Mouse (Mus musculus): ENCODE measurements around the gene Rel.
"Not testable (repeated sequence)": the region's sequence is repeated elsewhere in the genome, so short reads cannot be mapped to it uniquely, and the experiment has no call there.

Gene Rel

DNA sequence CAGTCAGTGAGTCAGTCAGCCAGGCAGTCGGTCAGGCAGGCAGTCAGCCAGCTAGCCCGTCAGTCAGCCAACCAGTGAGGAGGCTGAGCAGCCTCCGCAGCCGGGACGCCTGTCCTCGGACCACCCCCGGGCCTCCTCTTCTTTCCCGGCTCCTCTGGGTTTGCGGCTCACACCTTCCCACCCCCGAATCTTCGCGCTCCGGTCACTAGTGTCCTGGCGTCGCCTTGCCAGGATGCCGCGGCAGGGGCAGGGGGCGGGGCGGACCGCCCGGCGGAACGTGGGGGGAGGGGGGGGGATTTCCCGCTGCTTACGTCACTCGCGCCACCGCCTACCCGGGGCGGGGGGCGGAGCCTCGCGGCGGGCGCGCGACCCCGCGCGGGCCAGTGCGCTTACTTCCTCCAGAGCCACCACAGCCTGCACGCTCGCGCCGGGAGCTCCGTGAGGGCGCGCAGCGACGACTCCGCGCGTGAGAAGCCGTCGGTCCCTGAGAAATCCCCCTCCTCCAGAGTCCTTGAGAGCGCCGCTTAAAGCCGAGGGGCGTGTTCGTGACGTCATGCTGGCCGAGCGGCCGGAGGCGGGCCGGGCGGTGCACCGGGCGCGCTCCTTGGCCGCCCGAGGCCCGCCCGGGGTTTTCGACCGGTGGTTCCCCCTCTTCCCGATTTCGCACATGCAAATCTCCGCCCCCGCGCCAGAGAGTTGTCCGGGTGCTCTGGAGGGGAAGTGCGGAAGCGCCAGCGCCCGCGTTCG, at the start of gene Rel:
TSS of gene Rel (minus strand) at position 211 of the 747 bp plus-strand sequence.
- peak; percentile 93 for DNase-seq (ENCODE audit: low read depth, low spot score)

DNA sequence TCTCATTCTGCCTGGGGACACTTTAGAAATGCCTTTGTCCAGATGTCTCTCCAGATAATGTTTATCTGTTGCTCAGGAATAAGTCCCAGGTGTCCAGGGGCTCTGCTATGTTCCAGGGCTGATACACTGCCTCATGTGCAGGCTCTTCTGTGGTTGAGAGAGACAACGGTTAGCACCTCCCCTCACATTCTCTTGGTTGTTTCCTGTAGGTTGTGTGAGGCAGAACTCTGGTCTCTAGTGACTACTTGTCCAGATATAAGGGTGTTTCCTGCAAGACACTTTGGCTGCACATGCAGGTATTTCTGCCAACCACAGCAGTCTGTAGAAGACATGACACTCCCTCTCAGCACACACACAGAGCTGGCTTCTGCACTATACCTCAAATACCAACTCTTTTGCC, 48.0 kb upstream of the Rel start:
- no peak for DNase-seq (ENCODE audit: low read depth, low spot score)

DNA sequence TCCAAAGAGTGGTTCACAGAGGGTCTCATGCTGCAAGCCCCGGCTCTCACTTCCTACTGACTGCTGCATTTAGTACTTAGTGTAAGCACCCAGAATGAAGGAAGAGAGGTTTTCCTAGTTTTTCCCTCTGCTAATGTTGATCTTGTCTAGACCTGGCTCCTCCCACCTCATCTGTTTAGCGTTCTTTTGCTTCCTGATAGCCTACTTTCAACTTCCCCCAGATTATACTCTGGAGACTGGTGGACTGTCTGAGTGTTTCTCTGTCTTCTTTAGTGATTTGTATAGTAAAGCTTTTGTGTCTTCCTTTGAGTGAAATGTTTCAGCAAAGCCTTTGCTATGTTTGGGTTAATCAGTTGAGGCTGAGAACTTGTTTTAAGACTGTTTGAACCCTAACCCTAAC, 40.0 kb upstream of the Rel start:
- no peak for DNase-seq (ENCODE audit: low read depth, low spot score)

DNA sequence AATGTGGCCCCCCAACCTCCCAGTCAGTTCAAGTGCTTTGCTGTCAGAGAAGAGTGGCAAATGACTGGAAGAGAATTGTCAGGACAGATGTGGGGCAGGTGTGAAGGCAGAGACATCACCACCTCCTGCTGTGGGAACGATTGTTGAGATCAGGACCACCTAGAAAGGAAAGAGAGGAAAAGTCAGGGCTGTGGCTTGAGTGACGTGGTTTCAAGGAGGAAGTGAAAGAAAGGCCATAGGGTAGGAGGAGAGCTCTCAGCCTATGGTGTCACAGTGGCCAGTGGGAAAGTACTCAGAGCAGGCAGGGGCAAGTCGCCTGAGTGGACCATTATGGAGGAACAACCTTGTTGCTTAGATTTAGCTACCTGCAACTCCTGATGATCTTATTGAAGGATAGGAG, 34.9 kb upstream of the Rel start:
- DNase-seq (ENCODE audit: low read depth, low spot score), result no peak

DNA sequence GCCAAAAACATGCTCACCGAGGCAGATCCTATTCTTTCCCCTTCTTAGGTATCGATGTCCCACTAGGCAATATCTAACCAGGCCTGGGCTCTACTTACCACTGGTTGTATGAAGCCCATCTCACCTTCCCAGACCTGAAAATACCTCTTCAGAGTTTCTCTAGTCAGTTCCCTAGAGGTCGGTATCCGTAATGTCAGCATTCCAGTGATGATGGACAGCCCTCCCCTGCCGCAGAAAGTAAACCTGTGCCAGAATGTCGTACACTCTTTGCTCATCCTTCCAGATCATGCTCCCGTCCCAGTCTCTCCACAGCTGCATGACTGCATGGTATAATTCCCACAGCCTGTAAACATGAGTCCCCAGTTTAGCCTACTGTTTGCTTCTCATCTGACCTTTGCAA, 32.4 kb upstream of the Rel start:
- DNase-seq (ENCODE audit: low read depth, low spot score), result no peak

DNA sequence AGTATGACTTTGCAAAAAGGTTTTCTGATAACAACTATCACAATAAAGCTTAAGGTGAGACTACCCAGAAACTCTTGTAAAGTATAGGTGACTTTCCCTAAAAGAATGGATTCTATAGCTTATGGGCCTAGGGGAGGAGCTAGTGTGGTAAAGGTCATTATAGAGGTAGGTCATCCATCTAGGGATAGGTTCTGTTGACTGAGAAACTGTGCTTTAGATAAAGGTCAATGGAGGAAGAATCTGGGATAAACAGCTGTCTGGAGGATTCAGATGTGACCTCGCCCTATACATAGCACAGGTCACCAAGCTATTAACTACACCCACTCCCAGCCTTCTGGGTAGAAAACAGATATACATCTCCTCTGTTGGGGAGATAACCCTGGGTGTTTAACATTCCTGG, 31.5 kb upstream of the Rel start:
- no peak for DNase-seq (ENCODE audit: low read depth, low spot score)

DNA sequence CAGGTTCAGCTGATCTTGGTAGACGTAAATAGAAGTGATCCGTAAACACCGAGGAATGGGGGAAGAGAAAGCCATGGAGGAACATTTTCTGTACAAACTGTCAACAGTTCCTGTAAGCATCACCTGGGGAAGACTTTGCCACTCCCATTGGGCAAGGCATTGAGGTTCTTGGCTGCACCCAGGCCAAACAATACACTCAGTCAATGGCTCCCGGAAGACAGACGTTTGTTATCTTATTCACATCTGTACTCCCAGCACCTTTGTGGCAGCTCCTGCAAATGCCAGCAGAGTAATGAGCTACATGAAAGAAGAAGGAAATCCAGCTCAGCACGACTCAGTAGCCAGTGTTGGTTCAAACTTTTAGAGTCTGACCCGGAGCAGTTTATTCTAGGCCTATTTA, 31.1 kb upstream of the Rel start:
- no peak for DNase-seq (ENCODE audit: low read depth, low spot score)

DNA sequence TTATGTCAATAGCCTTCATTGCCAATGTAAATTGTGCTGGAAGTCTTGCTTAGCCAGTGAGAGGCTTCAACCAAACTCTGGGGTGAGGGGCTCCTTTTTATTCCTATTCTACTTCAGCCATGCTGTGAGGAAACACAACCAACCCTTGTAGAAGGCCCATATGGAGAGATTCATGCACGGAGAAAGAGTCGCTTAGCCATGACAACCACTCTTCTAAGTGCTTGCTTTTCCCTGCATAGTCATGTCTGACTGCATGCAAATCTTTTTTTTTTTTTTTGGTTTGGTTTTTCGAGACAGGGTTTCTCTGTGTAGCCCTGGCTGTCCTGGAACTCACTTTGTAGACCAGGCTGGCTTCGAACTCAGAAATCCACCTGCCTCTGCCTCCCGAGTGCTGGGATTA, 12.9 kb upstream of the Rel start:
- not testable (repeated sequence) for DNase-seq (ENCODE audit: low read depth, low spot score)

DNA sequence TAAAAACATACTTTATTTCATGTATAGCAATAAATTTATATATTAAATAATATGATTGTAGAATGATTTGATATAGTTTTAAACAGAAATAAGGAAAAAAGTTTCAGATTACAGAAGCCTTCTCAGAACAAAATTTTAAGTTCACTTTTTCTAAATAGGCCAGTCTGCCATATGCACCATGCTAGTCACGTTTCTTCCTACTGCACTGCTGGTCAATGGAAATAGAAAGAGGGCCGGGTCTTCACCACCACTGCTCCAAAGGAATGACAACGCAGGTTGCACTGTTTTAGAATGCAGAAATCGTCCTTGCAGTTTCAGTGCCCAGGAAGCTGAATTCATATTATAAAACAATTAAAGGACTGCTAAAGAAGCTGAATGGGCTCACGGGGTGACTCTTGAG, 12.3 kb upstream of the Rel start:
- no peak for DNase-seq (ENCODE audit: low read depth, low spot score)

DNA sequence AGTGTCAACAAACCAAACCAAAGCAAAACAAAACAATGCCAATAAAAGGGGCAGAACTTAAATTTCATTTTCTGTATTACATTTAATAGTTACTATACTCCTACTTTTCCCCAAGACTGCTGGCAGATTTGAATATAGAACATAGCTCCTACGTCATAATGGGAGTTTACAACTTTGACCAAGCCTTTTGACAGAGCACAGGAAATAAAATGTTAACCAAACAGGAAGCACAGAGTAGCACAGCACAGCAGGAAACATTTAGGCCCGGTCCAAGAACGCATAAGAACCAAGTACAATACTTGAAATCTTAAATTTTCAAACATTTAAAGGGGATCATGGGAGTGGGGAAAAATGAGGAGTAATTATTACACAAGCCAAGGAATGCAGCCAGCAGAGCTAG, 11.3 kb upstream of the Rel start:
- DNase-seq (ENCODE audit: low read depth, low spot score), result no peak

DNA sequence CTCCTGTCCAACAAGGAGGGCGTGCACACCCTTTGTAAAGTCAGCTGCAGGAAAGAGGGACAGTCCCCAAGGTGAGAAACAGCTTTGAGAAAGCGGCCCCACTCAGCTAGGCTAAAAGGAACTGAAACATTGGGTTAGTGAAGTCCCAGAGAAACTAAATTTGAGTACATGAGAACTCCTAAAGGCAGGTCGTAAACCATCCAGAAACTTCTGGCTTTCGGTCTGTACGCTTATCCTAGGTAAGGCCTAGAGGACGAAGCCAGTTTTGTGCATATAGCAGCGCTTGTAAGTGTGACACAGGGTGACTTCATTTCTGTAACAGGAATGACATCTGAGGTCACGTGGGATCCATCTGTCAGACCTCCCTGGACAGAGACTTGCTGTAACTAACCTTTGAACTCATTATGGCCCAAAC, 8.0 kb upstream of the Rel start:
- no peak for DNase-seq (ENCODE audit: low read depth, low spot score)

DNA sequence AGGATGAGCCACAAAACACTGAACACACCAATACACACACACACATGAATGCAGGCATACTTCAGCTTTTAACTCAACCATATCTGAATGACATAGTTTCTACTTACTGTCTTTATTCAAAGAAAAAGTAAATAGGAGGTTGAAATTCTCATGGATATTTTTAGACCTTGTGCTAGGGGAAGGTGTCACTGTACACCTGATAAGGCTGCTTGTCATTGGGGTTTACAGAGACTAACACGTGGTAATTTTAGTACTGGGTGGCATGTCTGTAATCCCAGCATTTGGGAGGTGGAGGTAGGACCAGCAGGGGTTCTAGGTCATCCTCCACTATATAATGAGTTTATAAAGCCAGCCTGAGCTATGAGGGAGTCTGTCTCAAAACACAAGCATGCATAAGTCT, 1.7 kb upstream of the Rel start:
- no peak for DNase-seq (ENCODE audit: low read depth, low spot score)

DNA sequence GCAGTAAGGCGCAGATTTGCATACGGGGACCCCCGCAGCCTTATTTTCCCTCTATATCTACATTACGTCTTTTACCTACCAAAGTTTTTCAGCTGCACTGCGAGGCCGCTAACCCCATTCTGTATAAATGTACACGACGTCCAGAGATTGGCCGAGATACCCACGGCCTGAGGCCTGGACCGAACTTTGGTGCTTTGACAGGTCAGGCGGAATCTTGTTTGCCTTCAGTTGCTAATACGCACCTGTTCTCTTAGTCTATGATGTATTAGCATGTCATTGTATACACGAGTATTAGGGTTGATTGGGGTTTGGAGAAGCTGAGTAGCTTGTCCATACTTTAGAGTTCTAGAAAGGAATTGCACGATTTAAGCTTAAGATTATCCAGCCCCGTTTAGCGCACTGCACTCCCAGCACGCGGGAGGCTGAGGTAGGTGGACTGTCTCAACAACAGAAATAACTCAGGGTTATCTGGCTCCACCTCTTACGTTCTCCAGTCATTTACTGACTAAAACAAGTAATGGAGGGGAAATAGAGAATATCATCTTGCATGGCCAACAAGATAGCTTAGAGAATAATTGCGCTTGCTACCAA, 832 bp upstream of the Rel start:
- DNase-seq (ENCODE audit: low read depth, low spot score), result no peak

DNA sequence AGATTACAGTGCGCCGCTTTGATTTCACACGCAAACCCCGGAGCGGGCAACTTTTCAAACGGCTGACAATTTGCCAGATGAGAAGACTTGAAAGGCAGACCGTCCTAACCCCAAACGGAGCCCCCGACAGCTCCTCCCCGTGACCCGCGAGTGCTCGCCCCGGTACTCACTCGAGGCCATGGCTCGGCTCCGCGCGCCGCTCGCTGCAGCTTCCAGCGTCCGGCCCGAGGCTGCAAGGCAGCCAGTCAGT, 335 bp downstream of the Rel start:
- DNase-seq (ENCODE audit: low read depth, low spot score), result no peak

DNA sequence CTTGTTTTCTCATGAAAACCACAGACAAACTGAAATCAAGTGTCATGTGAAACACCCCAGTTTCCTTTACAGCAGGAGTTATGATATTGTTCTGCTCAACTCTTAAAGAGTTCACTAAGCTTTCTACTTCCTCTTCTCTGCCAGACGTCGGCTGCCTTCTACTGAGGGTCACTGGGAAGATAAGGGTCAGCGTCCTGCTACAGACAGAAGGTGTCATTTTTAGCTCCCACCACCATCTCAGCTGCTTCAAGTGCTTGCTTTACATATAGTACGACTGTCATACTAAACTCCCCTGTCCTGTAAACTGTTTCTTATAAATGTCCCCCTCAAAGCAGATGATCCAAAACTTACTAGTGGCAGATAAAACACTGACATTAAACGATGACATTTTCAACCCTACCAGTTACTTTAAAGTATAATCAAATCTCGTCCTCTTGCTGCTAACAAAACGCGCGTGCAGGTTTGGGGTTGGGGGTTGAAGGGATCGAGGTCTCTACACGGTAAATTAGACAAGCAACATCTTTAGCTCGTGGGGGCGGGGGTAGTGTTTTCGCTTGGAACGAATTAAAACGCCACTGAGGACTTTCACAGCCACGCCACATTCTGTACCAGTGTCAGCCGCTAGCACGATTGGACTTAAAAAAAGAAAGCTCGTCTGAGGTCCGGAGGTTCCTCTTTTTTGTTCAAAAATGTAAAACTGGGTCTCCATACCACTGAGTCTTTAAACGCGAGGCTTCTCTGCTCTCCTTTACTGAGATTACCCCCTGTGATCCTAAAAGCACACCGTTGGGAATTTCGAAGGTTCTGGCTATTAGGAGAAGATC, 872 bp downstream of the Rel start:
- peak; percentile 26 for DNase-seq (ENCODE audit: low read depth, low spot score)

DNA sequence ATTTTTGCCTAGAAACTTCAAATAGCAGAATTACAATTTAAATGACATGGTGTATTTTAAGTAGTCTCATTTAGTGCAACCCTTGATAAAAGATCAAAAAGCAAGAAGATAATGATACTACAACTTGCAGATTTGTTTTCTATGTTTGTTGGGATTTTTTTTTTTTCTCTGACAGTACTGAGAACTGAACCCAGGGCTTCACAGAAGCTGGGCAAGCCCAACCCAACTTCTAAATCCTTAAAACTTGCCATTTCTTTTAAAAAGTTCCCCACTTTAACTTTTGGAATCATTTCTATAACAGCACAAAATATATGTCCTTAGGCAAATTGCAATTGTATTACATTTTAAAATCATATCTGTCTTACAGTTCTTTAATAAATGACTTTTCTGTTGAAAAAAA, 1.7 kb downstream of the Rel start:
- no peak for DNase-seq (ENCODE audit: low read depth, low spot score)

DNA sequence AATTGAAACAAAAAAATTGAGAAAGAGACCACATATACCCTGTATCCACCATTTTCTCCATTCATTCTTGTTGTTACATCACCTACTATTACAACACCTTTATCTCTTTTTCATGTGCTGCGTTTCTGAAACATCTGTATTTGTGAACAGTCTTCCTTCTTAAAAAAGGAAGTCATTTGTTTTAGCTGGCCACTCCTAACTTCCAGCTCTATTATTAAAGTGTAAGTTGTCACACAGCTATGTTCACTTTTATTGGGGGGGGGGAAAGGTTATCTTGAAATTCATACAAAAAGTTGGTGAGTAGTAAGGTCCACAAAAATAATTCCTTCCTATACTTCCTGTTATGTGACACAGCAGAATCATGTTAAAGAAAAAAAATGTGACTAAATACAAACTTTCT, 2.8 kb downstream of the Rel start:
- DNase-seq (ENCODE audit: low read depth, low spot score), result no peak

DNA sequence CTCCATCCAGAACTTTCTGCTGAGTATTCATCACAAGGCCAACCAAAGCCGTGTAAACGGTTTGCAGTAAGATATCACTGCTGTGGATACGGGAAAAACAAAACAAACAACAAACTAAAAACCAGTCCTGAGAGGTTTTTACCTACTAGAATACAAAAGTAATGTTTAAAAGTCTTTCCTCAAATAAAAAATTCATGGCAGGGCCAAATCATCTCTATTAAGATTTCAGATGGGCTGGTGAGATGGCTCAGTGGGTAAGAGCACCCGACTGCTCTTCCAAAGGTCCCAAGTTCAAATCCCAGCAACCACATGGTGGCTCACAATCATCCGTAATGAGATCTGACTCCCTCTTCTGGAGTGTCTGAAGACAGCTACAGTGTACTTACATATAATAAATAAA, 3.4 kb downstream of the Rel start:
- not testable (repeated sequence) for DNase-seq (ENCODE audit: low read depth, low spot score)

DNA sequence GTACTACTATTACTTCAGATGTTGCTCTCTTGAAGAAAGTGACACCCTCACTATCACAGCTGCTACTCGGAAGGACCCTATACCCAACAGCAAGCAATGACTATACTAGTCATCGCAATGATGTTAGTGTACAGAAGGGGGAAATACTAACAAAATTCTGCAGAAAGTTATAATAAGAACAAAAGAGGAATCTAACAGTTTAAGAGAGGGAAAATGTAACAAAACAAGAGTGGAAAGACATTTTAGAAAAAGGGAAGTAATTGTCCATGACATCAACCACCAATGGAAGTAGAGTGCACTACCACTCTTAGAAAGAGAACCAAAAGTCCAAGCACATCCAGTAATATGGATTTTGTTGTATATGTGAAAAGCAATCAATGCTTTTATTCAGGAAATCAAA, 8.1 kb downstream of the Rel start:
- no peak for DNase-seq (ENCODE audit: low read depth, low spot score)

DNA sequence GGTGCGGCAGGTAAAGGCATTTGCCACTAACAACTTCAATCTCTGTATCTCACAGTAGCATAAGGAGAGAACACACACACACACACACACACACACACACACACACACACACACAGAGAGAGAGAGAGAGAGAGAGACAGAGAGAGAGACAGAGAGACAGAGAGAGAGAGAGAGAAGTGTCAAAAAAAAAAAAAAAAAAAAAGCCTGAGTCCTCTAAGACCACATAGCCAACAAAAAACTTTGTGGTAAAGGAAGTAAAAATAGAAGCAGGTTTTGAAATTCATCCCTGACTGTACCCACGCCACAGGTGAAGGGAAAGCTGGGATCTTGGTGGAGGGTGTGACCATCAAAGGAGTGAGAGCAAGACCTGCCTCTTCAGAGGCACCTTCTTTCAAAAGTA, 12.6 kb downstream of the Rel start:
- no peak for DNase-seq (ENCODE audit: low read depth, low spot score)

DNA sequence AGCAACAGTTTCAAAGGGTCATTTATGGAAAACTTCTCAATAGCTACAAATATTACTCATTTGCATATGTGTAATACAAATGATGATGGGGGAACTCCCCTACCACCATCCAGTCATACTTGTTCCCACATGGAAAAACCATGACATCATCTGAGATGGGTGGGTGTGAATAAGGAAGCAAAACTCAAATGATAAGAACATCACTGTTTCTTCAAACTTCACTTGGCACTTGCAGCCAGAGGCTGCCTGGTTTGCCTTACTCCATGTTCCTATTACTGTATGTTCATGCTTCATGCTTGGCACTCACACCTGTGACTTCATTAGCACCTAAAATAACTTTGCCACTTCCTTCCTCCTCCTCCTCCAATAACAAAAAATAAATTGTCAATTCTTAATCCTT, 16.4 kb downstream of the Rel start:
- DNase-seq (ENCODE audit: low read depth, low spot score), result no peak

DNA sequence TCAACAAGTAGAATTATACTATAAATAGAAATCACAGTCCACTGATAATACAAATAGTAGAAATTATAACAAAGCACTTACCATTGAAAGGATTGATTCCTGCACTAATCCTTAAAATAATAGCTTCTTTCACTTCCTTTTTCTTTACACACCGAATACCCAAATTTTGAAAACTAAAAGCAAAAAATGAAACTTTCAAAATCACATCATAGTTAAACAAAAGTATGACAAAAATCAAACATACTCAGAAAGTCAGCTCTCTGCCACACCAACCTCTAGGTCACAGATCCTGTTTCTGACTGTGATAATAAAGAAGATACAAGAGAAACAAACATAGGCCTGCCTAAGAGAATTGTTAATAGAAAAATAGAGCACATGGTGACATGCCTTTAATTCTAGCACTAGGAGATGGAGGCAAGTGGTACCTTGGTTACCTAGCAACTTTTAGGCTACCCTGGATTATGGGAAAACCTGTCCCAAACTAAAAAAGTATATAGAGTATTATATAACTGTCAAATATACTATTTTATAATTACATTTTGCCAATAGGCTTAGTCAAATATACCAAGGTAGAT, 17.5 kb downstream of the Rel start:
- DNase-seq (ENCODE audit: low read depth, low spot score), result no peak

DNA sequence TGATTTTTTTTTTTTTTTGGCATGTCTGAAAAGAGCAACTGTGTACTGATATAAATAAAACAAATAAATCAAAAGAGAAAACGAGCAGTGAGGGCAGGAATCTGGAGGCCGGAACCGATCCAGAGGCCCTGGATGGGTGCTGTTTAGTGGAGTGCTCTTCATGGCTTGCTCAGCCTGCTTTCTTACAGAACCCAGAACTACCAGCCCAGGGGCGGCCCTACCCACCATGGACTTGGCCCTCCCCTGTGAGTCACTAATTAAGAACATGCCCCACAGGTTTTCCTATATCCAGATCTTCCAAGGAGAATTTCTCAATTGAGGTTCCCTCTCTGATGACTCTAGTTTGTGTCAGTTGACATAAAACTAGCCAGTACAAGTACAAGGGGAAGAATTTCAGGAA, 24.7 kb downstream of the Rel start:
- no peak for DNase-seq (ENCODE audit: low read depth, low spot score)

Measured in skeletal muscle tissue, adult 2 months (tissue).